Comparison of ENCODE assay signal across 8 mouse cellular contexts in genomic region chr14:78677852-78678588, GRCm38 (mm10). TPM values are rescaled to one million over a fixed set of nuclear protein-coding genes. Genes with fewer than 3 reads are reported as not detected.
DNase-seq lines count a peak whose midpoint lies in the region; ATAC-seq lines count a peak whose summit lies in the region.

No protein-coding gene starts in this region.

- no peak for DNase-seq in kidney, adult 8-10 months
- peak; percentile 54 for DNase-seq in embryo, embryonic 10 days (ENCODE audit: low spot score)
- peak; percentile 44 to 80 for DNase-seq in left cerebral cortex, postnatal 10 days (ENCODE audit: extremely low spot score in 1 of 2, low spot score in 2 of 2)
- peak; percentile 32 for DNase-seq in retina, postnatal 1 day
- no peak for DNase-seq in cerebellum, postnatal 36 days
- DNase-seq in natural killer cell, adult 2 months (ENCODE audit: low spot score in 2 of 2), result no peak

- 33% methylated on average over 7 of the region's 7 CpGs for WGBS in kidney, embryonic 16.5 days
- WGBS in heart, embryonic 13.5 days, result 30% methylated on average over 7 of the region's 7 CpGs

- H3K27me3 ChIP-seq in kidney, embryonic 16.5 days (ENCODE audit: insufficient read depth, low read length), result no peaks in the 10 kb centered on the region
- H3K27me3 ChIP-seq in heart, embryonic 13.5 days (replicated peaks), result no peaks in the 10 kb centered on the region

- H3K9me3 ChIP-seq in kidney, embryonic 16.5 days (ENCODE audit: low read length), result no peaks in the 10 kb centered on the region
- H3K9me3 ChIP-seq in heart, embryonic 13.5 days, result no peaks in the 10 kb centered on the region

- H3K36me3 ChIP-seq in kidney, embryonic 16.5 days (ENCODE audit: insufficient read depth, low read length), result no peaks in the 10 kb centered on the region
- no peaks in the 10 kb centered on the region for H3K36me3 ChIP-seq in heart, embryonic 13.5 days

- H3K4me3 ChIP-seq in kidney, embryonic 16.5 days (ENCODE audit: low read length), result no peak overlapping the region
- no peak overlapping the region for H3K4me3 ChIP-seq in heart, embryonic 13.5 days

- peak overlapping the region; percentile 2; the same call in 1 of the 2 replicates for H3K4me2 ChIP-seq in kidney, embryonic 16.5 days (replicated peaks; ENCODE audit: low read depth, low read length)
- peak overlapping the region; percentile 19 for H3K4me2 ChIP-seq in heart, embryonic 13.5 days

- H3K9ac ChIP-seq in kidney, embryonic 16.5 days (replicated peaks; ENCODE audit: low read length), result no peak overlapping the region
- H3K9ac ChIP-seq in heart, embryonic 13.5 days, result peak overlapping the region; percentile 42; the same call in 1 of the 2 replicates

- H3K27ac ChIP-seq in kidney, embryonic 16.5 days (ENCODE audit: low read length), result peak overlapping the region; percentile 71
- H3K27ac ChIP-seq in heart, embryonic 13.5 days (replicated peaks), result peak overlapping the region; percentile 48

- ATAC-seq in kidney, embryonic 16.5 days (ENCODE audit: low FRiP score, low TSS enrichment), result peak; percentile 84
- ATAC-seq in heart, embryonic 13.5 days (ENCODE audit: extremely low read depth, insufficient number of reproducible peaks, low FRiP score, low TSS enrichment), result no peak

- intact Hi-C loops in left cerebral cortex, postnatal 10 days (cut with DNase I), result loop anchor here (5.0 kb wide), 1 partner anchor 54 kb away; the partner anchor contains the start of gene Dgkh

- peaks cover 28% of the 10 kb centered on the region for H3K4me1 ChIP-seq in kidney, embryonic 16.5 days (ENCODE audit: insufficient read depth, low read length)
- peaks cover 33% of the 10 kb centered on the region for H3K4me1 ChIP-seq in heart, embryonic 13.5 days

RNA-seq across cellular contexts. Expression of gene Dgkh, which starts 54.6 kb away (rescaled TPM):
- 1.9 and 2.1 TPM in 2 replicates for polyA plus RNA-seq in kidney, embryonic 16.5 days (2015; fragmentation: Nextera tagmentation; extraction: Ambion mirVana)
- polyA plus RNA-seq in heart, embryonic 13.5 days (2015; fragmentation: Nextera tagmentation; extraction: Ambion mirVana), result 1.2 and 1.5 TPM in 2 replicates
- total RNA-seq in left cerebral cortex, postnatal 10 days (2021), result 10 to 100 TPM; 80.8 to 89.3 TPM

Comparison
In these comparisons a context has a peak if more than half of its experiments do, and no peak if none do; other contexts are left out.
1. DNase-seq: peak in embryo, embryonic 10 days (single experiment), left cerebral cortex, postnatal 10 days (2 of 2) and retina, postnatal 1 day (single experiment); none in kidney, adult 8-10 months (0 of 2), cerebellum, postnatal 36 days (0 of 2) and natural killer cell, adult 2 months (0 of 2).